ENCODE assay signal across 19 mouse cellular contexts in genomic region chr6:60044751-60045150, GRCm38 (mm10).
A peak's percentile ranks its signal among the peaks of the same experiment; 100 is the strongest.
DNase-seq lines count a peak whose midpoint lies in the region; TF ChIP-seq lines count a peak whose summit lies in the region.
"Had no signal": no experiment of that assay in that cellular context is flagged by ENCODE, and none has a peak within 500 bp of the region (broad histone marks: within the 10 kb centered on the region; RNA-seq: fewer than 3 reads in every experiment).

No protein-coding gene starts in this region.

- no peak; a peak in 1 of 4 replicates for TF ChIP-seq EP300 in MEL (IDR thresholded peaks at IDR 0.05; ENCODE audit: low read depth in 1 of 2, low read length in 2 of 2)

- H3K79me2 ChIP-seq in MEL (ENCODE audit: control insufficient read depth, insufficient read depth, low read length, poor library complexity) (no peaks in the 10 kb centered on the region), myocyte (ENCODE audit: control insufficient read depth, insufficient read depth) (no peaks in the 10 kb centered on the region)

- H3K27me3 ChIP-seq in MEL (ENCODE audit: control insufficient read depth in 1 of 2, insufficient read depth in 2 of 2, low read length in 2 of 2) (no peaks in the 10 kb centered on the region), myocyte (ENCODE audit: control insufficient read depth, insufficient read depth, insufficient read length) (no peaks in the 10 kb centered on the region)
- H3K27me3 ChIP-seq: CH12.LX, Patski had no signal

- no peaks in the 10 kb centered on the region; the same call in 1 of the 2 replicates for H3K9me3 ChIP-seq in MEL (replicated peaks; ENCODE audit: insufficient read depth, low read length)

- H3K9ac ChIP-seq in MEL (ENCODE audit: control insufficient read depth, low read depth, low read length, poor library complexity, severe bottlenecking) = no peak overlapping the region

- TF ChIP-seq POLR2A in MEL (IDR thresholded peaks at IDR 0.05; ENCODE audit: control insufficient read depth in 1 of 2, insufficient read depth in 1 of 2, low read depth in 1 of 2, low read length in 2 of 2, poor library complexity in 1 of 2) (no peak), myocyte (IDR thresholded peaks at IDR 0.05; ENCODE audit: insufficient read length, low read depth) (no peak)

- DNase-seq in MEL (ENCODE audit: low read depth, low spot score) (peak; percentile 56), MN1 (ENCODE audit: low spot score) (no peak)
- DNase-seq in kidney, postnatal 36 days = no peak
- DNase-seq: adrenal gland, adult 2 months; adrenal gland, adult 8-10 months; adrenal gland, postnatal 10 days; adrenal gland, postnatal 14 days; adrenal gland, postnatal 25 days; adrenal gland, postnatal 36 days; B cell, adult 2 months; cerebellum, adult 11 months; cerebellum, adult 11-12 months; cerebellum, adult 18-20 months; cerebellum, adult 2 months; cerebellum, adult 8-10 months had no signal

- H3K27ac ChIP-seq in MEL (ENCODE audit: control insufficient read depth, low read depth, low read length) = peak overlapping the region; percentile 96

- no peak for TF ChIP-seq RAD21 in MEL (IDR thresholded peaks at IDR 0.05; ENCODE audit: low read depth, low read length)

- H3K4me1 ChIP-seq in MEL (ENCODE audit: control insufficient read depth in 1 of 2, insufficient read depth in 2 of 2, low read length in 2 of 2) = peaks cover 14% of the 10 kb centered on the region in 2 experiments

- peak overlapping the region; percentile 66 for H3K4me2 ChIP-seq in myocyte (ENCODE audit: low read depth)

- no peak overlapping the region for H3ac ChIP-seq in myocyte (ENCODE audit: control insufficient read depth, insufficient read length)

- peaks cover 0 to 20% of the 10 kb centered on the region in 2 experiments; a peak in 2 of 4 replicates for H3K36me3 ChIP-seq in MEL (ENCODE audit: control insufficient read depth in 1 of 2, insufficient read depth in 2 of 2, low read length in 2 of 2)
- H3K36me3 ChIP-seq in myocyte (ENCODE audit: control insufficient read depth, insufficient read depth) = no peaks in the 10 kb centered on the region
- H3K36me3 ChIP-seq: G1E had no signal

- no peak for TF ChIP-seq CTCF in MEL (IDR thresholded peaks at IDR 0.05 in 2 of 3, conservative IDR thresholded peaks at IDR 0.05 in 1 of 3; ENCODE audit: control insufficient read depth in 1 of 3, insufficient read depth in 1 of 3, low read depth in 2 of 3, low read length in 3 of 3, poor library complexity in 1 of 3, severe bottlenecking in 1 of 3)

- no peak overlapping the region for H3K4me3 ChIP-seq in MEL (ENCODE audit: control insufficient read depth in 1 of 2, insufficient read depth in 1 of 2, low read depth in 2 of 2, low read length in 2 of 2)
- H3K4me3 ChIP-seq in myocyte = no peak overlapping the region

TF ChIP-seq in MEL, 35 proteins besides CTCF, POLR2A, EP300 and RAD21:
- no peak for TF ChIP-seq ELF1 (IDR thresholded peaks at IDR 0.05; ENCODE audit: low read depth, low read length)
- TF ChIP-seq BHLHE40 (IDR thresholded peaks at IDR 0.05; ENCODE audit: borderline replicate concordance, low read depth, low read length) = no peak
- TF ChIP-seq ETS1 (IDR thresholded peaks at IDR 0.05; ENCODE audit: low read depth, low read length) = peak; percentile 59

TF ChIP-seq in myocyte, 11 proteins besides CTCF, POLR2A, EP300 and RAD21:
- no peak for TF ChIP-seq TCF12 (IDR thresholded peaks at IDR 0.05; ENCODE audit: insufficient read depth, poor library complexity, severe bottlenecking)
- no peak for TF ChIP-seq TCF3 (IDR thresholded peaks at IDR 0.05; ENCODE audit: insufficient read length, low read depth)
- no peak for TF ChIP-seq SRF (IDR thresholded peaks at IDR 0.05; ENCODE audit: control insufficient read depth, insufficient read length, low read depth)
- no peak for TF ChIP-seq MYOD1 (IDR thresholded peaks at IDR 0.05; ENCODE audit: control insufficient read depth in 1 of 3, insufficient read length in 2 of 3, low read depth in 2 of 3)
- TF ChIP-seq MYOG (IDR thresholded peaks at IDR 0.05; ENCODE audit: control insufficient read depth in 1 of 3, insufficient read depth in 1 of 3, insufficient read length in 2 of 3, low read depth in 2 of 3) = no peak
- TF ChIP-seq MAX (IDR thresholded peaks at IDR 0.05; ENCODE audit: low read depth) = no peak
- TF ChIP-seq CEBPB (IDR thresholded peaks at IDR 0.05; ENCODE audit: insufficient read depth, poor library complexity, severe bottlenecking) = no peak
- TF ChIP-seq USF1 (IDR thresholded peaks at IDR 0.05; ENCODE audit: low read depth) = no peak
- no peak for TF ChIP-seq POLR2AphosphoS2 (IDR thresholded peaks at IDR 0.05; ENCODE audit: insufficient read length, low read depth)
- no peak for TF ChIP-seq REST (IDR thresholded peaks at IDR 0.05; ENCODE audit: insufficient read depth, insufficient read length)
